Mouse (Mus musculus): ENCODE results near the gene Sdccag8.

GRCm38 (mm10) chr1:176828666-176829065 is 14.2 kb downstream of the Sdccag8 start:
- TF ChIP-seq POLR2A (IDR thresholded peaks at IDR 0.05; ENCODE audit: borderline replicate concordance, insufficient read depth, low read length) (no peak), CTCF (IDR thresholded peaks at IDR 0.05; ENCODE audit: borderline replicate concordance, insufficient read depth, low read depth, low read length) (no peak)

All from cerebellum, adult 2 months (tissue).